Mouse (Mus musculus): ENCODE measurements around the gene Azin2.

DNA sequence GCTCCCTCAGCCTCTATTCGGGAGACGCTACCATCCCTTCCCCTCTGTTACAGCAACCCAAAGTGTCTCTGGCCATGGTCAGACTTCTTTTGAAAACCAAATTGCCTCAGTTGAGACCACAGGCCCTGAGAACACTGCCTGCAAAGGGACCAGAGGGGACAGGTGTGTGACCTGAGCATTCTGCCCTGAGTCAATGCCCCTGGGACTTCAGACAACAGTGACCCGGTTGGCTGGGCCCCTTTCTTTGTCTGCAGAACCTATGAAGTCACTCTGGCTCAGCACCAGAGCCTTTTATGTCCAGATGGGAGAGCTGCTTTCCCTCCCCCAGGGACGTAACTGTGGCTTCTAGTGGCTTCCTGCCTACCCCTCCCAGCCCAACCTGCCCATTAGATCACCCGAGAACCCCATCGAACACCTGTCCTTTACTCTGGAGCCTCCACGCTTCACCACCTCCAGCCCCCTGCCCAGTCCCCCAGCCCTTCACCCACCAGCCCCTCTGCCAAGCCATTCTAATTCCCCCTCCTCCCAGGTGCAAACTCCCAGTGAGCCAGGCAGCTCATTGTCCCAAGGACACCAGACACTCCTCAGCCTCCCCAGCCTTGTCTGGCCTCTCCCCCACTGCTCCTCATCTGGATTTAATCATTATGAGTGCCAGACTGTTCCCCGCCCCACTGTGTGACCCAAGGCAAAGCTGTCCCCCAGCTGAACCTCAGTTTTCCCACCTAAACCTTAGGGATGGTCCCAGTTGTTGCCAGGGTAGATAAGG lies 58.0 kb downstream of the Azin2 start:
- no peak for TF ChIP-seq POLR2A (IDR thresholded peaks at IDR 0.05; ENCODE audit: insufficient read depth, low read length)
- no peak for TF ChIP-seq EP300 (IDR thresholded peaks at IDR 0.05; ENCODE audit: insufficient read depth, low read depth, low read length)
- no peak for TF ChIP-seq CTCF (IDR thresholded peaks at IDR 0.05; ENCODE audit: low read depth, low read length)

Measured in ES-Bruce4 (cell line).